ENCODE assay signal across 8 mouse cellular contexts in genomic region chr14:25693271-25693887, GRCm38 (mm10). TPM values are rescaled to one million over a fixed set of nuclear protein-coding genes. Genes with fewer than 3 reads are reported as not detected.
DNase-seq lines count a peak whose midpoint lies in the region; ATAC-seq and TF ChIP-seq lines count a peak whose summit lies in the region.

No protein-coding gene starts in this region.

- ATAC-seq in hindbrain, postnatal 0 days: peak; percentile 52; the same call in 1 of the 2 replicates
- ATAC-seq in liver, postnatal 0 days: peak; percentile 6

- peak overlapping the region; percentile 72 for H3K27ac ChIP-seq in gastrocnemius, adult 2 months
- peak overlapping the region; percentile 88 for H3K27ac ChIP-seq in embryonic facial prominence, embryonic 10.5 days (replicated peaks)
- peak overlapping the region; percentile 33; the same call in 1 of the 2 replicates for H3K27ac ChIP-seq in hindbrain, postnatal 0 days
- H3K27ac ChIP-seq in liver, postnatal 0 days (ENCODE audit: low read depth): no peak overlapping the region

- no peak for DNase-seq in gastrocnemius, adult 2 months
- no peak for DNase-seq in gastrocnemius, adult 18-20 months (ENCODE audit: low spot score)
- DNase-seq in embryonic facial prominence, embryonic 10.5 days (ENCODE audit: low spot score): no peak
- no peak for DNase-seq in hindbrain, postnatal 0 days (ENCODE audit: low spot score)
- DNase-seq in liver, postnatal 0 days: no peak
- DNase-seq in frontal cortex, postnatal 25 days (ENCODE audit: low spot score in 2 of 2): no peak
- no peak for DNase-seq in adrenal gland, adult 8-10 months
- DNase-seq in ovary, adult 18-20 months (ENCODE audit: low spot score): no peak

- TF ChIP-seq EP300 in liver, postnatal 0 days (IDR thresholded peaks at IDR 0.05; ENCODE audit: low read depth): no peak

- H3K27me3 ChIP-seq in embryonic facial prominence, embryonic 10.5 days (replicated peaks; ENCODE audit: low read depth, poor library complexity, severe bottlenecking): no peaks in the 10 kb centered on the region
- H3K27me3 ChIP-seq in hindbrain, postnatal 0 days (ENCODE audit: insufficient read depth, low read length): no peaks in the 10 kb centered on the region; the same call in 1 of the 2 replicates
- H3K27me3 ChIP-seq in liver, postnatal 0 days (ENCODE audit: insufficient read depth, low read length): no peaks in the 10 kb centered on the region; the same call in 1 of the 2 replicates

- intact Hi-C loops in gastrocnemius, adult 2 months (cut with DNase I): no loop called here

- no peaks in the 10 kb centered on the region for H3K9me3 ChIP-seq in embryonic facial prominence, embryonic 10.5 days
- no peaks in the 10 kb centered on the region for H3K9me3 ChIP-seq in hindbrain, postnatal 0 days (ENCODE audit: low read length)
- H3K9me3 ChIP-seq in liver, postnatal 0 days (ENCODE audit: low read length): no peaks in the 10 kb centered on the region

- no peak for TF ChIP-seq CTCF in gastrocnemius, adult 2 months (IDR thresholded peaks at IDR 0.05)
- no peak for TF ChIP-seq CTCF in hindbrain, postnatal 0 days (IDR thresholded peaks at IDR 0.05; ENCODE audit: low read depth)
- no peak for TF ChIP-seq CTCF in liver, postnatal 0 days (IDR thresholded peaks at IDR 0.05; ENCODE audit: low read depth)

- 74% methylated on average over 6 of the region's 6 CpGs for WGBS in embryonic facial prominence, embryonic 10.5 days
- WGBS in hindbrain, postnatal 0 days: 62% methylated on average over 6 of the region's 6 CpGs
- 54% methylated on average over 6 of the region's 6 CpGs for WGBS in liver, postnatal 0 days (ENCODE audit: insufficient replicate concordance)

- H3K4me3 ChIP-seq in gastrocnemius, adult 2 months: peak overlapping the region; percentile 93
- peak overlapping the region; percentile 81 for H3K4me3 ChIP-seq in embryonic facial prominence, embryonic 10.5 days
- H3K4me3 ChIP-seq in hindbrain, postnatal 0 days (ENCODE audit: low read length): peak overlapping the region; percentile 81
- H3K4me3 ChIP-seq in liver, postnatal 0 days (ENCODE audit: low read depth, low read length): peak overlapping the region; percentile 93

- peaks cover 25% of the 10 kb centered on the region for H3K4me1 ChIP-seq in embryonic facial prominence, embryonic 10.5 days
- H3K4me1 ChIP-seq in hindbrain, postnatal 0 days (ENCODE audit: insufficient read depth, low read length): peaks cover 13% of the 10 kb centered on the region
- peaks cover 14% of the 10 kb centered on the region for H3K4me1 ChIP-seq in liver, postnatal 0 days (ENCODE audit: insufficient read depth)

- peaks cover 30% of the 10 kb centered on the region for H3K36me3 ChIP-seq in embryonic facial prominence, embryonic 10.5 days (replicated peaks)
- peaks cover 5% of the 10 kb centered on the region for H3K36me3 ChIP-seq in hindbrain, postnatal 0 days (ENCODE audit: insufficient read depth, low read length)
- peaks cover 13% of the 10 kb centered on the region for H3K36me3 ChIP-seq in liver, postnatal 0 days (replicated peaks; ENCODE audit: insufficient read depth, low read length)

- peak overlapping the region; percentile 98 for H3K4me2 ChIP-seq in hindbrain, postnatal 0 days (ENCODE audit: low read depth, low read length)
- H3K4me2 ChIP-seq in liver, postnatal 0 days (ENCODE audit: low read depth, low read length): peak overlapping the region; percentile 97

- H3K9ac ChIP-seq in hindbrain, postnatal 0 days (replicated peaks; ENCODE audit: low read length): peak overlapping the region; percentile 78; the same call in 1 of the 2 replicates
- H3K9ac ChIP-seq in liver, postnatal 0 days (replicated peaks): no peak overlapping the region

RNA-seq across cellular contexts. Expression of gene Ppif, which starts 0.6 kb away (rescaled TPM):
- 10 to 100 TPM; 26.0 to 43.4 TPM for total RNA-seq in gastrocnemius, adult 2 months (2021)
- 10 to 100 TPM; 27.3 to 33.8 TPM for total RNA-seq in gastrocnemius, adult 18-20 months (2021)
- polyA plus RNA-seq in embryonic facial prominence, embryonic 10.5 days (2016; fragmentation: Nextera tagmentation; extraction: Ambion mirVana): 76.6 and 77.0 TPM in 2 replicates
- total RNA-seq in hindbrain, postnatal 0 days (2014; rRNA removed): 55.3 and 55.4 TPM in 2 replicates
- 46.1 and 46.7 TPM in 2 replicates for polyA plus RNA-seq in hindbrain, postnatal 0 days (2015; fragmentation: Nextera tagmentation; extraction: Ambion mirVana)
- polyA plus RNA-seq in liver, postnatal 0 days (2015; fragmentation: Nextera tagmentation; extraction: Ambion mirVana): 36.0 and 38.4 TPM in 2 replicates
- 10 to 100 TPM; 17.3 to 23.5 (median 19.4) TPM for total RNA-seq in adrenal gland, adult 8-10 months (2022)
